Mouse (Mus musculus) CH12.LX (cell line): ENCODE results near the gene Mrps14. TPM values are rescaled to one million over a fixed set of nuclear protein-coding genes. Genes with fewer than 3 reads are reported as not detected.
A peak's percentile ranks its signal among the peaks of the same experiment; 100 is the strongest.

ENCODE experiments used
- DNase-seq: peaks from one replicate; pipeline ENCODE4 v3.0.0-alpha.2; 2013; ENCODE audit errors: extremely low read depth
- H3K27ac ChIP-seq: 2 replicates; pipeline ENCODE4 v1.5.1; 2012; ENCODE audit warnings: low read depth, mild to moderate bottlenecking, control low read depth, moderate library complexity; ENCODE audit not compliant: insufficient read depth
- H3K27me3 ChIP-seq: replicated peaks from 2 replicates; pipeline ENCODE3; 2012; ENCODE audit warnings: inconsistent platforms
- H3K36me3 ChIP-seq, 2 experiments: replicated peaks in 1 of 2; 2 replicates each; pipeline versions ENCODE3 to v1.6.1; 2012; ENCODE audit warnings: inconsistent platforms in 1 of 2, low read length in 1 of 2, mild to moderate bottlenecking in 1 of 2, mixed read lengths in 1 of 2, moderate library complexity in 1 of 2; ENCODE audit not compliant: control insufficient read depth in 1 of 2, insufficient read depth in 1 of 2
- H3K4me1 ChIP-seq, 2 experiments: 2 replicates each; pipeline ENCODE4 v1.6.1; 2012; ENCODE audit warnings: inconsistent platforms in 1 of 2, moderate library complexity in 1 of 2; ENCODE audit not compliant: insufficient read depth in 2 of 2, control insufficient read depth in 1 of 2
- H3K4me2 ChIP-seq: 2 replicates; pipeline ENCODE4 v1.6.1; 2012; ENCODE audit warnings: low read depth, mild to moderate bottlenecking, control low read depth; ENCODE audit not compliant: poor library complexity, insufficient read depth, severe bottlenecking
- H3K4me3 ChIP-seq, 3 experiments: fragments of 150-350 bp in 1 of 3; sonication (generic) in 1 of 3; replicated peaks in 1 of 3; 2 replicates each; pipeline versions ENCODE3 to v1.5.1; 2011 to 2012; ENCODE audit warnings: low read depth in 2 of 3, low read length in 2 of 3, mild to moderate bottlenecking in 2 of 3, moderate library complexity in 2 of 3, control low read depth in 1 of 3, improper control_type of control experiment in 1 of 3, inconsistent platforms in 1 of 3, mixed read lengths in 1 of 3; ENCODE audit not compliant: poor library complexity in 1 of 3
- H3K79me2 ChIP-seq: replicated peaks from 2 replicates; pipeline ENCODE4 v1.6.1; 2012; ENCODE audit warnings: mild to moderate bottlenecking, moderate library complexity; ENCODE audit not compliant: control insufficient read depth, poor library complexity, insufficient read depth, severe bottlenecking; ENCODE audit errors: extremely low read depth
- H3K9ac ChIP-seq: 2 replicates; pipeline ENCODE4 v1.6.1; 2012; ENCODE audit warnings: low read depth, mild to moderate bottlenecking, control low read depth, moderate library complexity; ENCODE audit not compliant: insufficient read depth
- H3K9me3 ChIP-seq: replicated peaks from 2 replicates; pipeline ENCODE3; 2012; ENCODE audit warnings: low read length, inconsistent platforms, mixed read lengths
- BHLHE40 ChIP-seq: IDR thresholded peaks from 2 replicates; pipeline ENCODE4 v1.6.1; 2011; ENCODE audit warnings: mild to moderate bottlenecking, low read depth, low read length, improper control_type of control experiment
- CHD1 ChIP-seq: IDR thresholded peaks from 2 replicates; pipeline ENCODE4 v1.6.1; 2012; ENCODE audit warnings: low read depth, low read length, improper control_type of control experiment, inconsistent platforms
- CHD2 ChIP-seq: IDR thresholded peaks from 2 replicates; pipeline ENCODE4 v1.6.1; 2011; ENCODE audit warnings: low read length, improper control_type of control experiment
- CTCF ChIP-seq, 2 experiments: IDR thresholded peaks in 1 of 2; conservative IDR thresholded peaks in 1 of 2; 2 replicates each; pipeline ENCODE4 v1.5.1; 2011 to 2012; ENCODE audit warnings: low read depth in 2 of 2, low read length in 2 of 2, improper control_type of control experiment in 1 of 2, inconsistent platforms in 1 of 2, mild to moderate bottlenecking in 1 of 2, moderate library complexity in 1 of 2
- E2F4 ChIP-seq: IDR thresholded peaks from 2 replicates; pipeline ENCODE4 v1.6.1; 2011; ENCODE audit warnings: low read depth, low read length, improper control_type of control experiment; ENCODE audit not compliant: insufficient replicate concordance
- ELF1 ChIP-seq: IDR thresholded peaks from 2 replicates; pipeline ENCODE4 v1.6.1; 2014; ENCODE audit warnings: low read depth, mild to moderate bottlenecking, inconsistent platforms, low read length, improper control_type of control experiment
- EP300 ChIP-seq: IDR thresholded peaks from 2 replicates; pipeline ENCODE4 v1.6.1; 2011; ENCODE audit warnings: low read length, improper control_type of control experiment
- ETS1 ChIP-seq: conservative IDR thresholded peaks from 2 replicates; pipeline ENCODE4 v1.6.1; 2012; ENCODE audit warnings: low read depth, mild to moderate bottlenecking, inconsistent platforms, low read length, improper control_type of control experiment, moderate library complexity
- HCFC1 ChIP-seq: IDR thresholded peaks from 2 replicates; pipeline ENCODE4 v1.6.1; 2012; ENCODE audit warnings: low read depth, mild to moderate bottlenecking, inconsistent platforms, low read length, improper control_type of control experiment
- IRF4 ChIP-seq: IDR thresholded peaks from 2 replicates; pipeline ENCODE4 v1.6.1; 2014; ENCODE audit warnings: low read depth, mild to moderate bottlenecking, inconsistent platforms, low read length, improper control_type of control experiment
- JUN ChIP-seq: IDR thresholded peaks from 2 replicates; pipeline ENCODE4 v1.6.1; 2011; ENCODE audit warnings: low read depth, mild to moderate bottlenecking, low read length, improper control_type of control experiment, moderate library complexity; ENCODE audit not compliant: insufficient read depth
- JUND ChIP-seq: conservative IDR thresholded peaks from 2 replicates; pipeline ENCODE4 v1.6.1; 2011; ENCODE audit warnings: low read depth, low read length, improper control_type of control experiment
- KAT2A ChIP-seq: IDR thresholded peaks from 2 replicates; pipeline ENCODE4 v1.6.1; 2012; ENCODE audit warnings: low read length, improper control_type of control experiment, inconsistent platforms; ENCODE audit not compliant: insufficient replicate concordance
- MAFK ChIP-seq: IDR thresholded peaks from 2 replicates; pipeline ENCODE4 v1.6.1; 2011; ENCODE audit warnings: low read length, improper control_type of control experiment; ENCODE audit not compliant: insufficient replicate concordance
- MAX ChIP-seq: IDR thresholded peaks from 2 replicates; pipeline ENCODE4 v1.6.1; 2011; ENCODE audit warnings: low read length, improper control_type of control experiment
- MAZ ChIP-seq: IDR thresholded peaks from 2 replicates; pipeline ENCODE4 v1.6.1; 2012; ENCODE audit warnings: low read depth, mild to moderate bottlenecking, inconsistent platforms, low read length, improper control_type of control experiment, moderate library complexity
- MEF2A ChIP-seq: IDR thresholded peaks from 2 replicates; pipeline ENCODE4 v1.6.1; 2014; ENCODE audit warnings: low read depth, mild to moderate bottlenecking, inconsistent platforms, low read length, improper control_type of control experiment, borderline replicate concordance
- MXI1 ChIP-seq: IDR thresholded peaks from 2 replicates; pipeline ENCODE4 v1.6.1; 2011; ENCODE audit warnings: mild to moderate bottlenecking, low read depth, low read length, improper control_type of control experiment
- MYC ChIP-seq: IDR thresholded peaks from 2 replicates; pipeline ENCODE4 v1.6.1; 2011; ENCODE audit warnings: low read depth, mild to moderate bottlenecking, improper control_type of control experiment, low read length
- NELFE ChIP-seq: IDR thresholded peaks from 2 replicates; pipeline ENCODE4 v1.6.1; 2011; ENCODE audit warnings: low read depth, low read length, improper control_type of control experiment
- NRF1 ChIP-seq: IDR thresholded peaks from 2 replicates; pipeline ENCODE4 v1.6.1; 2014; ENCODE audit warnings: low read depth, mild to moderate bottlenecking, inconsistent platforms, low read length, improper control_type of control experiment, moderate library complexity
- PAX5 ChIP-seq: IDR thresholded peaks from 2 replicates; pipeline ENCODE4 v1.6.1; 2012; ENCODE audit warnings: low read length, inconsistent platforms, mixed read lengths
- POLR2A ChIP-seq: IDR thresholded peaks from 2 replicates; pipeline ENCODE4 v1.6.1; 2011; ENCODE audit warnings: low read depth, mild to moderate bottlenecking, improper control_type of control experiment, low read length
- POLR2AphosphoS2 ChIP-seq: IDR thresholded peaks from 2 replicates; pipeline ENCODE4 v1.6.1; 2011; ENCODE audit warnings: low read depth, low read length, improper control_type of control experiment
- RAD21 ChIP-seq: IDR thresholded peaks from 2 replicates; pipeline ENCODE4 v1.6.1; 2011; ENCODE audit warnings: low read depth, mild to moderate bottlenecking, low read length, improper control_type of control experiment, moderate library complexity
- RCOR1 ChIP-seq: conservative IDR thresholded peaks from 2 replicates; pipeline ENCODE4 v1.6.1; 2012; ENCODE audit warnings: low read depth, mild to moderate bottlenecking, inconsistent platforms, low read length, improper control_type of control experiment
- SIN3A ChIP-seq: IDR thresholded peaks from 2 replicates; pipeline ENCODE4 v1.6.1; 2012; ENCODE audit warnings: low read length, improper control_type of control experiment, inconsistent platforms
- SMC3 ChIP-seq: IDR thresholded peaks from 2 replicates; pipeline ENCODE4 v1.6.1; 2011; ENCODE audit warnings: low read depth, low read length, improper control_type of control experiment
- TBP ChIP-seq: conservative IDR thresholded peaks from 2 replicates; pipeline ENCODE4 v1.6.1; 2011; ENCODE audit warnings: low read depth, low read length, improper control_type of control experiment
- TCF12 ChIP-seq: IDR thresholded peaks from 2 replicates; pipeline ENCODE4 v1.6.1; 2014; ENCODE audit warnings: low read depth, mild to moderate bottlenecking, inconsistent platforms, low read length, improper control_type of control experiment
- UBTF ChIP-seq: IDR thresholded peaks from 2 replicates; pipeline ENCODE4 v1.6.1; 2012; ENCODE audit warnings: low read depth, mild to moderate bottlenecking, inconsistent platforms, low read length, improper control_type of control experiment, moderate library complexity
- USF1 ChIP-seq: IDR thresholded peaks from 2 replicates; pipeline ENCODE4 v1.6.1; 2014; ENCODE audit warnings: low read depth, mild to moderate bottlenecking, inconsistent platforms, low read length, improper control_type of control experiment
- USF2 ChIP-seq: conservative IDR thresholded peaks from 2 replicates; pipeline ENCODE4 v1.6.1; 2011; ENCODE audit warnings: low read depth, low read length, improper control_type of control experiment
- ZC3H11A ChIP-seq: IDR thresholded peaks from 2 replicates; pipeline ENCODE4 v1.6.1; 2012; ENCODE audit warnings: low read depth, mild to moderate bottlenecking, inconsistent platforms, low read length, improper control_type of control experiment
- ZKSCAN1 ChIP-seq: IDR thresholded peaks from 2 replicates; pipeline ENCODE4 v1.6.1; 2012; ENCODE audit warnings: low read depth, inconsistent platforms, low read length, improper control_type of control experiment, borderline replicate concordance
- ZMIZ1 ChIP-seq: IDR thresholded peaks from 2 replicates; pipeline ENCODE4 v1.6.1; 2012; ENCODE audit warnings: low read depth, mild to moderate bottlenecking, inconsistent platforms, low read length, improper control_type of control experiment
- ZNF384 ChIP-seq: IDR thresholded peaks from 2 replicates; pipeline ENCODE4 v1.6.1; 2012; ENCODE audit warnings: low read depth, low read length, improper control_type of control experiment, inconsistent platforms
- dilution Hi-C: fragments of 300-500 bp; cut with MboI; formaldehyde crosslinking; loops from 2 replicates; pipeline ENCODE4 v1.14.3; 2020; ENCODE audit warnings: low sequenced_read_pairs; ENCODE audit not compliant: extremely low pct_unique_long_range_greater_than_20kb, extremely low pct_ligation_motif_present
- in situ Hi-C: fragments of 300-500 bp; cut with MboI; formaldehyde crosslinking; loops from 3 replicates; pipeline ENCODE4 v1.14.3; 2019; ENCODE audit warnings: low sequenced_read_pairs, low pct_ligation_motif_present, low pct_unique_long_range_greater_than_20kb, mixed read lengths
- polyA plus RNA-seq: library from polyadenylated mRNA; unstranded; fragments of >175 nt; gene quantifications from 2 replicates; pipeline ENCODE4 v1.2.1, GENCODE M21; 2012; ENCODE audit warnings: low read depth; ENCODE audit not compliant: insufficient read length
- total RNA-seq, 2 experiments: library from RNA; depleted of rRNA; stranded (reverse); fragments of 300-350 nt in 1 of 2; fragments of >200 nt in 1 of 2; gene quantifications; 2 replicates each; pipeline ENCODE4 v1.2.3; 2012 to 2014

The Mrps14 gene
- total RNA-seq (2012; rRNA removed), result 103 and 107 TPM in 2 replicates
- total RNA-seq (2014; rRNA removed), result 142 and 147 TPM in 2 replicates
- polyA plus RNA-seq, result 103 and 106 TPM in 2 replicates

GRCm38 (mm10) chr1:160194529-160195336 is at the start of gene Mrps14:
TSS of gene Mrps14 (plus strand) at chr1:160195215.
- dilution Hi-C loops, result no loop called here
- H3K27me3 ChIP-seq, result no peaks in the 10 kb centered on the region
- DNase-seq, result peak; percentile 100
- no peak for TF ChIP-seq USF2
- TF ChIP-seq NRF1, result peak; percentile 84
- TF ChIP-seq CHD1, result no peak
- TF ChIP-seq CTCF (conservative IDR thresholded peaks at IDR 0.05 in 1 of 2, IDR thresholded peaks at IDR 0.05 in 1 of 2; ENCODE audit: low read depth in 2 of 2, low read length in 2 of 2), result peak in 1 of 2 experiments; percentile 89; a peak in 2 of 4 replicates
- peak; percentile 40; the same call in 1 of the 2 replicates for TF ChIP-seq MEF2A
- peak; percentile 53 for TF ChIP-seq IRF4
- peak; percentile 83 for TF ChIP-seq ELF1
- no peak for TF ChIP-seq EP300
- no peak for TF ChIP-seq ZC3H11A
- TF ChIP-seq POLR2AphosphoS2, result 0 out of 2 replicates have a peak, but pooled peaks have one; percentile 36
- TF ChIP-seq KAT2A, result peak; percentile 74; the same call in 1 of the 2 replicates
- no peak for TF ChIP-seq E2F4
- no peak for TF ChIP-seq RCOR1
- peak; percentile 87 for TF ChIP-seq POLR2A
- TF ChIP-seq USF1, result no peak
- TF ChIP-seq TBP, result peak; percentile 76; the same call in 1 of the 2 replicates
- TF ChIP-seq MAX, result peak; percentile 28; the same call in 1 of the 2 replicates
- no peak for TF ChIP-seq UBTF
- TF ChIP-seq ZKSCAN1, result no peak
- peak; percentile 75 for TF ChIP-seq SMC3
- no peak for TF ChIP-seq MAFK
- TF ChIP-seq RAD21, result peak; percentile 78
- peak; percentile 63; the same call in 1 of the 2 replicates for TF ChIP-seq MYC
- TF ChIP-seq BHLHE40, result no peak; the same call in 1 of the 2 replicates
- TF ChIP-seq MXI1, result peak; percentile 55; the same call in 1 of the 2 replicates
- TF ChIP-seq TCF12, result peak; percentile 57; the same call in 1 of the 2 replicates
- TF ChIP-seq PAX5, result no peak
- TF ChIP-seq NELFE, result peak; percentile 70
- TF ChIP-seq SIN3A, result 0 out of 2 replicates have a peak, but pooled peaks have one; percentile 6
- TF ChIP-seq JUN, result no peak
- TF ChIP-seq ZNF384, result no peak
- TF ChIP-seq HCFC1, result peak; percentile 87
- TF ChIP-seq ETS1, result no peak
- TF ChIP-seq MAZ, result peak; percentile 91
- TF ChIP-seq CHD2, result peak; percentile 99
- no peak for TF ChIP-seq JUND
- no peak for TF ChIP-seq ZMIZ1

More at GRCm38 (mm10) chr1:160194529-160195336, at the start of gene Mrps14:
- no peaks in the 10 kb centered on the region for H3K9me3 ChIP-seq
- H3K79me2 ChIP-seq, result peaks cover 21% of the 10 kb centered on the region
- peak within 1 kb of the TSS; percentile 97 for H3K9ac ChIP-seq
- H3K4me2 ChIP-seq, result peak within 1 kb of the TSS; percentile 87
- peaks cover 17 to 30% of the 10 kb centered on the region in 2 experiments for H3K36me3 ChIP-seq
- H3K4me3 ChIP-seq, result peak within 1 kb of the TSS; percentile 76 to 95 (median 93)
- in situ Hi-C loops, result loop anchor here (25.0 kb wide), 1 partner anchor 307 kb away; no protein-coding TSS in a partner anchor
- H3K4me1 ChIP-seq, result peaks cover 4 to 15% of the 10 kb centered on the region in 2 experiments
- peak within 1 kb of the TSS; percentile 66 for H3K27ac ChIP-seq
